Mouse (Mus musculus): Measurements from ENCODE around the gene Adora3. TPM values are rescaled to one million over a fixed set of nuclear protein-coding genes. Genes with fewer than 3 reads are reported as not detected.

Adora3 gene
- total and polyA plus RNA-seq, 3 experiments: 0.37 TPM; not detected in 2

- Histone ChIP-seq H3K4me1 (ENCODE audit: control insufficient read depth, insufficient read depth, low read length) (peaks cover 24% of the 10 kb centered on the region), H3K27ac (no peak overlapping the region), H3K79me2 (replicated peaks; ENCODE audit: control insufficient read depth, insufficient read depth, low read length) (no peaks in the 10 kb centered on the region), H3K9ac (ENCODE audit: low read depth, low read length) (no peak overlapping the region), H3K36me3 (ENCODE audit: control insufficient read depth, insufficient read depth, low read length) (peaks cover 9% of the 10 kb centered on the region; the same call in 1 of the 2 replicates), H3K27me3 (ENCODE audit: control insufficient read depth, insufficient read depth, low read length) (no peaks in the 10 kb centered on the region), H3K4me3 (no peak overlapping the region)
- no peak for DNase-seq
- 73% methylated on average over 3 of the region's 3 CpGs for WGBS
- TF ChIP-seq POLR2A (IDR thresholded peaks at IDR 0.05; ENCODE audit: insufficient read depth, low read depth, low read length): no peak
- no peak for TF ChIP-seq EP300 (IDR thresholded peaks at IDR 0.05; ENCODE audit: insufficient read depth, low read depth, low read length)
- no peak for TF ChIP-seq CTCF (IDR thresholded peaks at IDR 0.05)
- intact Hi-C loops (cut with DNase I): no loop called here
Observed at GRCm38 (mm10) chr3:105888961-105889360, 18.3 kb downstream of the Adora3 start.

GRCm38 (mm10) chr3:105890220-105890619, 19.6 kb downstream of the Adora3 start:
- H3K27ac ChIP-seq: peak overlapping the region; percentile 55
- peaks cover 36% of the 10 kb centered on the region for H3K4me1 ChIP-seq (ENCODE audit: control insufficient read depth, insufficient read depth, low read length)
- peak in 1 of 2 experiments; percentile 44 for DNase-seq
- 43% methylated on average over 4 of the region's 4 CpGs for WGBS
- H3K9ac ChIP-seq (ENCODE audit: low read depth, low read length): no peak overlapping the region
- intact Hi-C loops (cut with DNase I): no loop called here
- H3K27me3 ChIP-seq (ENCODE audit: control insufficient read depth, insufficient read depth, low read length): no peaks in the 10 kb centered on the region
- no peak overlapping the region for H3K4me3 ChIP-seq
- peaks cover 9% of the 10 kb centered on the region; the same call in 1 of the 2 replicates for H3K36me3 ChIP-seq (ENCODE audit: control insufficient read depth, insufficient read depth, low read length)
- no peaks in the 10 kb centered on the region for H3K79me2 ChIP-seq (replicated peaks; ENCODE audit: control insufficient read depth, insufficient read depth, low read length)
- no peak for TF ChIP-seq CTCF (IDR thresholded peaks at IDR 0.05)
- TF ChIP-seq EP300 (IDR thresholded peaks at IDR 0.05; ENCODE audit: insufficient read depth, low read depth, low read length): no peak

- Histone ChIP-seq H3K79me2 (replicated peaks; ENCODE audit: control insufficient read depth, insufficient read depth, low read length) (no peaks in the 10 kb centered on the region), H3K4me3 (no peak overlapping the region), H3K4me1 (ENCODE audit: control insufficient read depth, insufficient read depth, low read length) (peaks cover 37% of the 10 kb centered on the region), H3K36me3 (ENCODE audit: control insufficient read depth, insufficient read depth, low read length) (peaks cover 9% of the 10 kb centered on the region; the same call in 1 of the 2 replicates), H3K27ac (peak overlapping the region; percentile 92), H3K27me3 (ENCODE audit: control insufficient read depth, insufficient read depth, low read length) (no peaks in the 10 kb centered on the region), H3K9ac (ENCODE audit: low read depth, low read length) (no peak overlapping the region)
- no peak for DNase-seq
- intact Hi-C loops (cut with DNase I): no loop called here
- TF ChIP-seq CTCF (IDR thresholded peaks at IDR 0.05) (no peak), EP300 (IDR thresholded peaks at IDR 0.05; ENCODE audit: insufficient read depth, low read depth, low read length) (no peak), POLR2A (IDR thresholded peaks at IDR 0.05; ENCODE audit: insufficient read depth, low read depth, low read length) (no peak)
- WGBS: 64% methylated on average over 3 of the region's 3 CpGs
Observed at GRCm38 (mm10) chr3:105891141-105891540, 20.5 kb downstream of the Adora3 start.

DNA sequence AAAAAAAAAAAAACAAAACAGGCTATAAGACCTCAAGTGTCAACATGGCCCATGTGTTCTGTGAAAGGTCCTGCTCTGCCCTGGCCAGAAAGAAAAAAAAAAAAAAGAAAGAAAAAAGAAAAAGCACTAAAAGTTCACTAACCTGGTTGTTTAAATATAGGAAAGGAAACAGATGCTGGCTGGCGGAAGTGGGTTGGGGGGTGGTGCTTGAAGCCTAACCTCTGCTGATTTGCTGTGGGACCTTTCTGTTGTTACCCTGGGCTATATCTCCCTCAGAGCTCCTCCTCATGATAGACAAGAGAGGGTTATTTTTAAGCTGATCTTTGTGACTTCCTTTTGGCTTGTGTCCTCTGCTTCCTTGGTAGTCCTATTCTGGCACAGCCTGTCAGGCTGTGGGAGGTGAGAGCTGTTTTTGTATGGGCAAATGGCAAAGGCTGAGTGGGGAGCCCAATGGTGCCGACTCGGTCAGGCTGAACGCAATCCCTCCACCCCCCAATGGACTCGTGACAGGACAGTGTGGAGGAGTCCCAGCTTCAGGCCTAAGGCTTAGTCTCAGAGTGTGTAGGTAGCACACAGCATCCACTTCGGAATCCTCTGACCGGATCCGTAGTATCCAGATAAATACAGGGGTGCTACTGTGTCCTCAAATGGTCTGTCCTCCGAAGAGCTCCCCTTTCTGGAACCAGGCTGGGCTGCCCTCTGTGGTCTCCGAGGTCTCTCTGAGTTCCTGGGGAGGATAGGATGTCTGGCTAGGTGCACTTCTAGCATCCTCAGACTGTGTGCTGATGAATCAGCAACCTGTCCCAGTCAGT, 21.3 kb downstream of the Adora3 start:
- Histone ChIP-seq H3K4me1 (ENCODE audit: control insufficient read depth, insufficient read depth, low read length) (peaks cover 37% of the 10 kb centered on the region), H3K27me3 (ENCODE audit: control insufficient read depth, insufficient read depth, low read length) (no peaks in the 10 kb centered on the region), H3K27ac (peak overlapping the region; percentile 92), H3K9ac (ENCODE audit: low read depth, low read length) (peak overlapping the region; percentile 1; the same call in 1 of the 2 replicates), H3K79me2 (replicated peaks; ENCODE audit: control insufficient read depth, insufficient read depth, low read length) (no peaks in the 10 kb centered on the region), H3K36me3 (ENCODE audit: control insufficient read depth, insufficient read depth, low read length) (peaks cover 9% of the 10 kb centered on the region; the same call in 1 of the 2 replicates), H3K4me3 (no peak overlapping the region)
- DNase-seq: peak; percentile 65 to 80
- TF ChIP-seq CTCF (IDR thresholded peaks at IDR 0.05) (no peak), EP300 (IDR thresholded peaks at IDR 0.05; ENCODE audit: insufficient read depth, low read depth, low read length) (no peak), POLR2A (IDR thresholded peaks at IDR 0.05; ENCODE audit: insufficient read depth, low read depth, low read length) (peak; percentile 39; the same call in 1 of the 2 replicates)
- intact Hi-C loops (cut with DNase I): loop anchor here (2.0 kb wide), 1 partner anchor 13 kb away; no protein-coding TSS in a partner anchor
- WGBS: 27% methylated on average over 10 of the region's 10 CpGs

DNA sequence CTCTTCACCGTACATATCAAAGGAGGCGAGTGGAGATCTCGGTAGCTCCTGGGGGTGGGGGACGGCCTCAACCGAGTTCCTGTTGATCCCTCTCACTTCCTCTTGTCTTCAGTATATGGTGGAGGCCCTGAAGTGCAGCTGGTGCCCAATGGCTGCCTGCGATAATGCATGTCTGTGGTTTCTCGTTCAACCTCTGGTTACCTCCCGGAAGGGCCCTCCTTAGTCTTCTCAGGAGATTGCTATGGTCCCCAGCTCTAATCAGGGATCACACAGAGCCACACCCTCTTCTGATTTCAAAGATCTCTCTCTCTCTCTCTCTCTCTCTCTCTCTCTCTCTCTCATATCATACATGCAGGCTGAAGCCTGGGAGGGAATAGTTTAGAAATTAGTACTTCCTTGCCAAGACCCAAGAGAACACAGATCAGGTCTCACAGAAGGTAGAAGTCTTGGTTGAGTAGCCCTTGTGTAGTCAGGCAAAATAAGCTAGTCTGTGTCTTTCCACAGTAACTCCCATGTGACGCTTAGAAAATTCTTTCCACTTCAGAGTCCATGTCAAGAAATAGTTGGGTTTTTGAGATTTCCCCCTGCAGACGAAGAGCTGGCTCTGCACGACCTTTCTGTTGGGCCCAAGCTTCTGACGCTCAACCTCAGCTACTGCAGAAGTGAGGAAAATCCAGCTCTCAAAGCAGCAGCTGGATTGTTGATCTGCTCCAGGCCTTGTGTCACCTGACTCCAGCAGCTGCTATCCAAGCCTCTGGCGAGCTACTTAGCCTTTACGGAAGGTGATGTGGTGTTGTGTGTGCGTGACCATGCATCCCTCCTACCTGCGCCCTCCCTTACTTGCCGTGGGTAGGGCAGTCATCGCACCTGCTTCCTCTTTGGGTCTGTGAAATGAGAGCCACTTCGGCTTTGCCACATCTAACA, 22.2 kb downstream of the Adora3 start:
- no peak overlapping the region for H3K4me3 ChIP-seq
- WGBS: 53% methylated on average over 19 of the region's 19 CpGs

More for the DNA sequence above, 22.2 kb downstream of the Adora3 start:
- Histone ChIP-seq H3K9ac (ENCODE audit: low read depth, low read length) (0 out of 2 replicates have a peak overlapping the region, but pooled peaks have one; percentile 1), H3K27ac (peak overlapping the region; percentile 92), H3K79me2 (replicated peaks; ENCODE audit: control insufficient read depth, insufficient read depth, low read length) (no peaks in the 10 kb centered on the region), H3K27me3 (ENCODE audit: control insufficient read depth, insufficient read depth, low read length) (no peaks in the 10 kb centered on the region), H3K4me1 (ENCODE audit: control insufficient read depth, insufficient read depth, low read length) (peaks cover 37% of the 10 kb centered on the region), H3K36me3 (ENCODE audit: control insufficient read depth, insufficient read depth, low read length) (peaks cover 9% of the 10 kb centered on the region; the same call in 1 of the 2 replicates)
- no peak for TF ChIP-seq EP300 (IDR thresholded peaks at IDR 0.05; ENCODE audit: insufficient read depth, low read depth, low read length)
- 0 out of 2 replicates have a peak, but pooled peaks have one; percentile 12 for TF ChIP-seq CTCF (IDR thresholded peaks at IDR 0.05)
- peak; percentile 49 to 71 for DNase-seq
- intact Hi-C loops (cut with DNase I): loop anchor here (1.0 to 2.0 kb wide), 2 partner anchors 14 to 67 kb away; no protein-coding TSS in a partner anchor

Data from heart, adult 2 months (tissue).